Mouse (Mus musculus) limb, embryonic 11.5 days (tissue): Measurements from ENCODE around the gene Itgad. TPM values are rescaled to one million over a fixed set of nuclear protein-coding genes. Genes with fewer than 3 reads are reported as not detected.

Source experiments
- ATAC-seq: fragments of 200-750 bp; cut with Nextera tagmentation; 2 replicates; pipeline ENCODE4 v1.8.0; 2017; ENCODE audit warnings: low read depth; ENCODE audit not compliant: insufficient number of reproducible peaks, low FRiP score, low TSS enrichment
- DNase-seq: peaks from one replicate; pipeline ENCODE4 v3.0.0-alpha.2; 2015; ENCODE audit warnings: low spot score
- H3K27ac ChIP-seq: fragments of 300-500 bp; sonication (generic); replicated peaks from 2 replicates; pipeline ENCODE4 v1.5.1; 2014; ENCODE audit warnings: low read depth, mild to moderate bottlenecking, low read length
- H3K27me3 ChIP-seq: fragments of 300-500 bp; sonication (generic); 2 replicates; pipeline ENCODE4 v1.6.1; 2014; ENCODE audit warnings: mild to moderate bottlenecking, low read length, mixed read lengths; ENCODE audit not compliant: control insufficient read depth, insufficient read depth
- H3K36me3 ChIP-seq: fragments of 300-500 bp; sonication (generic); 2 replicates; pipeline ENCODE4 v1.6.1; 2014; ENCODE audit warnings: mild to moderate bottlenecking, low read length, moderate library complexity, mixed read lengths; ENCODE audit not compliant: control insufficient read depth, insufficient read depth
- H3K4me1 ChIP-seq: fragments of 300-500 bp; sonication (generic); 2 replicates; pipeline ENCODE4 v1.6.1; 2014; ENCODE audit warnings: low read length, mixed read lengths; ENCODE audit not compliant: control insufficient read depth, insufficient read depth
- H3K4me2 ChIP-seq: fragments of 300-500 bp; sonication (generic); 2 replicates; pipeline ENCODE4 v1.6.1; 2014; ENCODE audit warnings: low read depth, mild to moderate bottlenecking, moderate library complexity; ENCODE audit not compliant: severe bottlenecking
- H3K4me3 ChIP-seq: fragments of 300-500 bp; sonication (generic); 2 replicates; pipeline ENCODE4 v1.5.1; 2014; ENCODE audit warnings: low read depth, low read length
- H3K9ac ChIP-seq: fragments of 300-500 bp; sonication (generic); 2 replicates; pipeline ENCODE4 v1.6.1; 2014; ENCODE audit warnings: mild to moderate bottlenecking, low read length
- H3K9me3 ChIP-seq: fragments of 300-500 bp; sonication (generic); 2 replicates; pipeline ENCODE4 v1.6.1; 2016; ENCODE audit warnings: low read length; ENCODE audit not compliant: control insufficient read depth
- WGBS: fragments of 180-500 bp; shearing (Covaris S2); extraction: QIAGEN DNeasy Blood & Tissue Kit; methylation state at CpG from one replicate; pipeline ENCODE4 v1.1.7; 2014; 5-methylcytosine and 5-hydroxymethylcytosine counted together
- polyA plus RNA-seq: library from polyadenylated mRNA; unstranded; fragments of >200 nt; fragmentation: Nextera tagmentation; extraction: Ambion mirVana; gene quantifications from 2 replicates; pipeline ENCODE4 v1.2.1, GENCODE M21; 2014

The Itgad gene
- polyA plus RNA-seq, 1 experiment from 2014 or later: not detected

DNA sequence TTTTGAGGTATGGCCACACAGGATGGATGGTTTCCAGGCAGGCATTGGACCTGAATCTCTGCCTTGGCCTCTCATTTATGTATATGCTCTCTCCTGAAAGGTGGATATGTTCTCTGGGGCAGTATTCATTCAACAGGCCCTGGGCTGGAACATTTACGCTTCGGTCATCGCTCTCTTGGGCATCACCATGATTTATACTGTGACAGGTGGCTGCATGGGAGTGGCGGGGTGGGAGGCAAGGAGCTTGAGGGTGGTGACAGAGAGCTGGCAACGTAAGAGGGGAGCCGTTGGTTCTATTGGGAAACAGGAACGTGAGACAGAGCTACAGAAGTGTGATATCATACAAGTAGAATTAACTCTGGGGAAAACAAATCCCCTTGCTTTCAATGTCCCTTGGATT is 113.6 kb downstream of the Itgad start:
- H3K4me1 ChIP-seq: no peaks in the 10 kb centered on the region
- H3K27ac ChIP-seq: no peak overlapping the region
- H3K4me3 ChIP-seq: no peak overlapping the region
- WGBS: 85% methylated on average over 7 of the region's 7 CpGs
- no peak for ATAC-seq
- H3K27me3 ChIP-seq: no peaks in the 10 kb centered on the region
- no peak overlapping the region for H3K9ac ChIP-seq
- DNase-seq: no peak
- H3K4me2 ChIP-seq: no peak overlapping the region
- H3K9me3 ChIP-seq: no peaks in the 10 kb centered on the region
- H3K36me3 ChIP-seq: peaks cover 8% of the 10 kb centered on the region; the same call in 1 of the 2 replicates

DNA sequence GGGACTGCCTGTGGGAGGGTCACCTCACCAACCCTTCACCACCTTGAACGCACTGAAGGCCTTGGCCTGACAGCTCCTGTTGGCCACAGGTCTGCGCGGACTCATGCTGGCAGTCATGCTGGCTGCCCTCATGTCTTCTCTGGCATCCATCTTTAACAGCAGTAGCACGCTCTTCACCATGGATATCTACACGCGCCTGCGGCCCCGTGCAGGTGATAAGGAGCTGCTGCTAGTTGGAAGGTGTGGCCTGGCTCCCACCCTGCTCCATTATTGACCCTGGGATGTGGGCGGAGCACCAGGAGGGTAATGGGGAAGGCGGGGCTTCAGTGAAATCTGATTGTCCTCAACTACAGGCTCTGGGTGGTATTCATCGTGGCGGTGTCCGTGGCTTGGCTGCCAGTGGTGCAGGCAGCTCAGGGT is 116.3 kb downstream of the Itgad start:
- DNase-seq: no peak
- no peaks in the 10 kb centered on the region for H3K4me1 ChIP-seq
- no peaks in the 10 kb centered on the region for H3K27me3 ChIP-seq
- no peak overlapping the region for H3K4me2 ChIP-seq
- no peaks in the 10 kb centered on the region for H3K9me3 ChIP-seq
- H3K36me3 ChIP-seq: peaks cover 20% of the 10 kb centered on the region
- ATAC-seq: no peak
- H3K27ac ChIP-seq: no peak overlapping the region
- no peak overlapping the region for H3K4me3 ChIP-seq
- 42% methylated on average over 13 of the region's 13 CpGs for WGBS
- no peak overlapping the region for H3K9ac ChIP-seq

DNA sequence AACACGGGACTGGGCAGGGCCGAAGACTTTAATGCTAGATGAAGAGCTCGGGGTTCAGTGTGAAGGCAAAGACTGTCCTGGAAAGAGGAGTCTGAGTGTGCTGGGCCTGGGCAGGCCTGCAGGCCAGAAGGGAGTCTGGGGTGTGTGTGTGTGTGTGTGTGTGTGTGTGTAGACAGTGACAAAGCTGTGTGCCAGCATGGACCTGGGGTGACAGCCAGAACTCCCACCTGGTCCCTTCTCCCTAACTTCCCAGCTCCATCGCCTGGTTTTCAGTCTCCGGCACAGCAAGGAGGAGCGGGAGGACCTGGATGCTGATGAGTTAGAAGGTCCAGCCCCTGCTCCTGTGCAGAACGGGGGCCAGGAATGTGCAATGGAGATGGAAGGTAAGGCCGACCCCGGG is 117.3 kb downstream of the Itgad start:
- Histone ChIP-seq H3K4me1 (no peaks in the 10 kb centered on the region), H3K4me3 (no peak overlapping the region), H3K9me3 (no peaks in the 10 kb centered on the region), H3K36me3 (peaks cover 26% of the 10 kb centered on the region), H3K27ac (no peak overlapping the region), H3K9ac (no peak overlapping the region), H3K27me3 (no peaks in the 10 kb centered on the region), H3K4me2 (no peak overlapping the region)
- DNase-seq (no peak), ATAC-seq (no peak)
- WGBS: 96% methylated on average over 9 of the region's 9 CpGs

Other genes starting within 250 kb of the Itgad start
- gene Kat8, start 241.9 kb upstream of the Itgad start, polyA plus RNA-seq: 48.2 and 53.7 TPM in 2 replicates
- gene Prss8, start 224.3 kb upstream of the Itgad start, polyA plus RNA-seq: 4.0 and 5.0 TPM in 2 replicates
- 11.5 and 13.3 TPM in 2 replicates for gene Prss36, start 207.7 kb upstream of the Itgad start, polyA plus RNA-seq
- gene Fus, start 186.9 kb upstream of the Itgad start, polyA plus RNA-seq: 62.7 and 63.1 TPM in 2 replicates
- 6.7 and 6.9 TPM in 2 replicates for gene Pycard, start 160.5 kb upstream of the Itgad start, polyA plus RNA-seq
- 0.10 and 0.20 TPM in 2 replicates for gene Trim72, start 150.4 kb upstream of the Itgad start, polyA plus RNA-seq
- gene Itgam, start 91.7 kb upstream of the Itgad start, polyA plus RNA-seq: 0.18 and 0.28 TPM in 2 replicates
- gene Gm49368, start 91.7 kb upstream of the Itgad start, polyA plus RNA-seq: not detected in 2 replicates
- not detected in 2 replicates for gene Itgax, start 24.8 kb upstream of the Itgad start, polyA plus RNA-seq
- 0.70 and 0.92 TPM in 2 replicates for gene Cox6a2, start 52.0 kb downstream of the Itgad start, polyA plus RNA-seq
- 9.7 and 10.0 TPM in 2 replicates for gene Armc5, start 83.0 kb downstream of the Itgad start, polyA plus RNA-seq
- 10.2 and 11.4 TPM in 2 replicates for gene 9130023H24Rik, start 83.7 kb downstream of the Itgad start, polyA plus RNA-seq
- gene Tgfb1i1, start 92.4 kb downstream of the Itgad start, polyA plus RNA-seq: 14.3 and 15.6 TPM in 2 replicates
- gene Slc5a2, start 111.3 kb downstream of the Itgad start, polyA plus RNA-seq: not detected in 2 replicates
- gene BC017158, start 143.8 kb downstream of the Itgad start, polyA plus RNA-seq: 25.4 and 31.0 TPM in 2 replicates